Mouse (Mus musculus): ENCODE measurements around the gene Tpd52l2. TPM values are rescaled to one million over a fixed set of nuclear protein-coding genes. Genes with fewer than 3 reads are reported as not detected.
A peak's percentile ranks its signal among the peaks of the same experiment; 100 is the strongest.

Tpd52l2 gene
- polyA plus RNA-seq, 1 experiment from 2014 or later: 105 TPM

- Histone ChIP-seq H3K9ac (0 out of 2 replicates have a peak overlapping the region, but pooled peaks have one; percentile 35), H3K4me1 (replicated peaks) (peaks cover 26% of the 10 kb centered on the region), H3K9me3 (replicated peaks) (no peaks in the 10 kb centered on the region), H3K27me3 (replicated peaks) (no peaks in the 10 kb centered on the region), H3K36me3 (no peaks in the 10 kb centered on the region), H3K4me2 (peak overlapping the region; percentile 50), H3K4me3 (peak overlapping the region; percentile 10; the same call in 1 of the 2 replicates), H3K27ac (ENCODE audit: poor library complexity, severe bottlenecking) (no peak overlapping the region)
- WGBS: 30% methylated on average over 7 of the region's 7 CpGs
- no peak; the same call in 1 of the 2 replicates for ATAC-seq (ENCODE audit: insufficient number of reproducible peaks, low FRiP score)
These were observed 33.8 kb upstream of the Tpd52l2 start for GRCm38 (mm10) chr2:181463008-181463738.

DNA sequence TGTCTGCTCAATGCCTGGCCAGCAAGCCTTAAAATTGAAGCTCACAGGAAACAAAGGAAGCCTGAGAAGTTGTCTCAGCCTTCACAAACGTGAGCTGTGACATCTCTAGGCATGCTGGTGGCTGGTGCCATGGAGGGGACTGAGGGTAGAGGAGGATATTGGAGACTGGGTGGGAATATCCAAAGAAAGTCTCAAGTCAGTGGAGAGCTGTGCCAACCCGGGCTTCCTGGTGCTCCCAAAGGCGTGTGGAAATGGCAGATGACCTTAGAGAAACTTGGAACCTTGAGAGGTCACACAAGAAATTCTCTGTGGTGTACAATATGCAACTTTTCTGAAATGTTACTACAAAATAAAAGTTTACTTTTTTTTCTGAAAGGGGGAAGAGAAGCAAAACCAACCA, 31.5 kb upstream of the Tpd52l2 start:
- H3K4me2 ChIP-seq: no peak overlapping the region
- no peaks in the 10 kb centered on the region for H3K9me3 ChIP-seq (replicated peaks)
- WGBS: 57% methylated on average over 3 of the region's 3 CpGs
- H3K27me3 ChIP-seq (replicated peaks): no peaks in the 10 kb centered on the region
- no peak overlapping the region for H3K9ac ChIP-seq
- ATAC-seq (ENCODE audit: insufficient number of reproducible peaks, low FRiP score): no peak
- H3K36me3 ChIP-seq: no peaks in the 10 kb centered on the region
- peaks cover 25% of the 10 kb centered on the region for H3K4me1 ChIP-seq (replicated peaks)
- H3K4me3 ChIP-seq: no peak overlapping the region
- H3K27ac ChIP-seq (ENCODE audit: poor library complexity, severe bottlenecking): no peak overlapping the region

GRCm38 (mm10) chr2:181470285-181470684, 26.7 kb upstream of the Tpd52l2 start:
- 51% methylated on average over 2 of the region's 2 CpGs for WGBS
- Histone ChIP-seq H3K27me3 (replicated peaks) (no peaks in the 10 kb centered on the region), H3K27ac (ENCODE audit: poor library complexity, severe bottlenecking) (no peak overlapping the region), H3K4me3 (no peak overlapping the region), H3K36me3 (no peaks in the 10 kb centered on the region), H3K4me2 (no peak overlapping the region), H3K9ac (no peak overlapping the region), H3K4me1 (replicated peaks) (peaks cover 31% of the 10 kb centered on the region), H3K9me3 (replicated peaks) (no peaks in the 10 kb centered on the region)
- ATAC-seq (ENCODE audit: insufficient number of reproducible peaks, low FRiP score): peak; percentile 38; the same call in 1 of the 2 replicates

GRCm38 (mm10) chr2:181471246-181471645, 25.7 kb upstream of the Tpd52l2 start:
- Histone ChIP-seq H3K36me3 (no peaks in the 10 kb centered on the region), H3K4me2 (0 out of 2 replicates have a peak overlapping the region, but pooled peaks have one; percentile 22), H3K4me1 (replicated peaks) (peaks cover 31% of the 10 kb centered on the region), H3K4me3 (no peak overlapping the region), H3K9me3 (replicated peaks) (no peaks in the 10 kb centered on the region), H3K9ac (no peak overlapping the region), H3K27ac (ENCODE audit: poor library complexity, severe bottlenecking) (peak overlapping the region; percentile 46), H3K27me3 (replicated peaks) (no peaks in the 10 kb centered on the region)
- peak; percentile 58 for ATAC-seq (ENCODE audit: insufficient number of reproducible peaks, low FRiP score)
- WGBS: 21% methylated on average over 5 of the region's 5 CpGs

- no peaks in the 10 kb centered on the region for H3K27me3 ChIP-seq (replicated peaks)
- H3K9me3 ChIP-seq (replicated peaks): no peaks in the 10 kb centered on the region
- peaks cover 31% of the 10 kb centered on the region for H3K4me1 ChIP-seq (replicated peaks)
- ATAC-seq (ENCODE audit: insufficient number of reproducible peaks, low FRiP score): no peak
- 67% methylated on average over 1 of the region's 1 CpGs for WGBS
- H3K36me3 ChIP-seq: no peaks in the 10 kb centered on the region
- H3K4me3 ChIP-seq: no peak overlapping the region
- peak overlapping the region; percentile 46; the same call in 1 of the 2 replicates for H3K27ac ChIP-seq (ENCODE audit: poor library complexity, severe bottlenecking)
- H3K4me2 ChIP-seq: no peak overlapping the region
- no peak overlapping the region for H3K9ac ChIP-seq
These were observed 24.6 kb upstream of the Tpd52l2 start for GRCm38 (mm10) chr2:181472256-181472827.

- WGBS: 50% methylated on average over 2 of the region's 2 CpGs
- no peaks in the 10 kb centered on the region for H3K9me3 ChIP-seq (replicated peaks)
- H3K9ac ChIP-seq: peak overlapping the region; percentile 51; the same call in 1 of the 2 replicates
- H3K27ac ChIP-seq (ENCODE audit: poor library complexity, severe bottlenecking): peak overlapping the region; percentile 35; the same call in 1 of the 2 replicates
- no peaks in the 10 kb centered on the region for H3K27me3 ChIP-seq (replicated peaks)
- 0 out of 2 replicates have a peak overlapping the region, but pooled peaks have one; percentile 1 for H3K4me3 ChIP-seq
- no peak for ATAC-seq (ENCODE audit: insufficient number of reproducible peaks, low FRiP score)
- no peaks in the 10 kb centered on the region for H3K36me3 ChIP-seq
- peak overlapping the region; percentile 48; the same call in 1 of the 2 replicates for H3K4me2 ChIP-seq
- H3K4me1 ChIP-seq (replicated peaks): peaks cover 21% of the 10 kb centered on the region
These were observed 13.8 kb upstream of the Tpd52l2 start for GRCm38 (mm10) chr2:181483120-181483519.

- H3K9ac ChIP-seq: peak overlapping the region; percentile 51; the same call in 1 of the 2 replicates
These were observed 13.2 kb upstream of the Tpd52l2 start for GRCm38 (mm10) chr2:181483562-181484318.

DNA sequence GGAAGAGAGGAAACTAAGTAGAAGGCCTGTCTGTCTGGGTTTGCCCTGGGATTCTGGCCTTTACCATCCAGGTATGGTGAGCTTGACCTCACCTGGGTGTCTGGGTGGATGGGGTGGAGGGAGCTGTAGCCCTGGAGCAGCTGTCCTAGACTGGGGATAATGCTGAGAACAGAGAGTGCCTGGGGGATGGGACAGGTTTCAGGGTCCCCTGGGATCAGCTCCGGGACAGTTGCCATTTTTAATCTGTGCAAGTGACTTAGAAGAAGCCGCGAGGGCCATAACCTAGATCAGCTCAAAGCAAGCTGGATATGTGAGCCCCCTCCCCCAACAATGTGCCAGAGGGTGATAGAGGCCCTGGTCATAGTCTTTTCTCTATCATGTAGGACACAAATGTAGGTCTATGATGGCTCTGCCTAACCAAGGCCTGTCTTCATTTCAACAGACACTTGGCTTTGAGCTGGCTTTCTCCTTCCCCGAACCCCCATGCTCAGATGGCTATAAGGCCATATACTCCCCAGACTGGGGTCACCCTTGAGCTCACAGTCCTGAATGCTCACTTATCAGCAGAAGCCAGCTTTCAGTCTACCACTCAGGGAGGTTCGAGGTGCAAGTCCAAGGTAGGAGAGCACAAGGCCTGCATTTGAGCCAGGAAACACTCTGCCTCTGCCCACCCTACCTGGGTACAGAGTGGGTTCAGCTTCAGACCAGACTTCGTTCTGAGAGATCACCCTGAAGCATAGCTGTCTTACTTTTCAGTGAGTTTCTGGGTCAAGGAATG, 12.3 kb upstream of the Tpd52l2 start:
- peaks cover 22% of the 10 kb centered on the region for H3K4me1 ChIP-seq (replicated peaks)
- ATAC-seq (ENCODE audit: insufficient number of reproducible peaks, low FRiP score): no peak
- WGBS: 63% methylated on average over 6 of the region's 6 CpGs
- no peaks in the 10 kb centered on the region for H3K27me3 ChIP-seq (replicated peaks)
- H3K36me3 ChIP-seq: no peaks in the 10 kb centered on the region
- H3K9ac ChIP-seq: no peak overlapping the region
- no peak overlapping the region for H3K4me2 ChIP-seq
- no peak overlapping the region for H3K4me3 ChIP-seq
- no peaks in the 10 kb centered on the region for H3K9me3 ChIP-seq (replicated peaks)
- H3K27ac ChIP-seq (ENCODE audit: poor library complexity, severe bottlenecking): no peak overlapping the region

More at GRCm38 (mm10) chr2:181483562-181484318, 13.2 kb upstream of the Tpd52l2 start:
- 31% methylated on average over 7 of the region's 7 CpGs for WGBS
- peak; percentile 60 for ATAC-seq (ENCODE audit: insufficient number of reproducible peaks, low FRiP score)
- Histone ChIP-seq H3K36me3 (no peaks in the 10 kb centered on the region), H3K4me2 (peak overlapping the region; percentile 48), H3K27ac (ENCODE audit: poor library complexity, severe bottlenecking) (peak overlapping the region; percentile 35; the same call in 1 of the 2 replicates), H3K4me3 (0 out of 2 replicates have a peak overlapping the region, but pooled peaks have one; percentile 1), H3K27me3 (replicated peaks) (no peaks in the 10 kb centered on the region), H3K9me3 (replicated peaks) (no peaks in the 10 kb centered on the region), H3K4me1 (replicated peaks) (peaks cover 22% of the 10 kb centered on the region)

- WGBS: 27% methylated on average over 1 of the region's 1 CpGs
- Histone ChIP-seq H3K4me1 (replicated peaks) (peaks cover 22% of the 10 kb centered on the region), H3K27me3 (replicated peaks) (no peaks in the 10 kb centered on the region), H3K36me3 (no peaks in the 10 kb centered on the region), H3K9me3 (replicated peaks) (no peaks in the 10 kb centered on the region), H3K4me3 (no peak overlapping the region), H3K27ac (ENCODE audit: poor library complexity, severe bottlenecking) (no peak overlapping the region), H3K9ac (no peak overlapping the region), H3K4me2 (no peak overlapping the region)
- ATAC-seq (ENCODE audit: insufficient number of reproducible peaks, low FRiP score): no peak
These were observed 11.2 kb upstream of the Tpd52l2 start for GRCm38 (mm10) chr2:181485741-181486140.

Measured in heart, embryonic 12.5 days (tissue).